Mouse (Mus musculus): ENCODE measurements around the gene Palld. TPM values are rescaled to one million over a fixed set of nuclear protein-coding genes. Genes with fewer than 3 reads are reported as not detected.

The Palld gene
- total RNA-seq, 2 experiments from 2014 or later, result 5.4 TPM

DNA sequence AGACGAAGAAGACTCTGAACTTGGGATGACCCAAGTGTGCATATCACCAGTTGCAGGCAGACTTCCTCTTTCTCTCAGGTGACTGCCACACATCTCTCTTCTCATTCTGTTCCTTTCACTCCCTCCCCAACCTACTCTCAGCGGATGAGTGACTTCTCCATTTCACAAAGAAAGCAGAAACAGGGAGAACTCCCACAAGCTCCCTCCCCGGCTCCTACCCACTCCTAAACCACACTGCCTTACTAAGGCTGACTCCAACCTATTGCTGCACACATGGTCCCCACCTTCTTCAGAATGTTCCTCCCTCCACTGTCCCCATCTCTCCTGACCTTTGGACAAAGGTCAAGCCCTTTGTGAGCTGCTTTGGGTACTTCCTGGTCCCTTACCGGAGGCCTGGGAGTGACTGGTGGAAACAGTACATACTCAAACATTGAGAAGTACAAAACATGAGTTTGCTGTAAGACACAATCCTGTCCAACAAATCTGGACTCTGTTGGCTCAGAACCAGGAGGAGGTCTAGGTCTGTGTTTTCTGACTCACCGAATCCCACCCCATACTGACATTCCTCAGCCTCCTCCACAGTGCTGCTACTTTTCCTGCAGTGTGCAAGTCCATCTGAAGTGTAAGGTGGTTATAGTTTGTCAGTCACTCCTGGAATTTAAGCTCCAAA lies 317.6 kb downstream of the Palld start:
- DNase-seq, result no peak

DNA sequence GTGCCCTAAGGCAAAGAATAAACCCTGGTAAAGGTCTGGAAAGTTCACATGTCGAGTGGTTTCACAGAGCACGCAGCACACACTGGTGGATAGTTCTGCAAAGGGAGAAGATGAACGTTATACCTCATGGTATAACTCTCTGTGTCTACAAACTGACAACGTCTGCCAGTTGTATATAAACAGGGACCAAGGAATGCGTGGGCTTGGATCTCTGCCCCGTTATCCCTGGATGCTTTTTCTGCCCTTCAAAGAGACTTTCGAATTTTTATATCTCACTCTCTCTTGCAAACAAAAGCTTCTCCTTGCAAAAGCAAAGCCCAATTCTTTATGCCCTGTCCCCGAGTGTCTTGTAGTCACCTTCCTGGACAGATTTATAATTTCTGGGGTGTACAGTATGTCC lies 319.9 kb downstream of the Palld start:
- DNase-seq, result no peak

DNA sequence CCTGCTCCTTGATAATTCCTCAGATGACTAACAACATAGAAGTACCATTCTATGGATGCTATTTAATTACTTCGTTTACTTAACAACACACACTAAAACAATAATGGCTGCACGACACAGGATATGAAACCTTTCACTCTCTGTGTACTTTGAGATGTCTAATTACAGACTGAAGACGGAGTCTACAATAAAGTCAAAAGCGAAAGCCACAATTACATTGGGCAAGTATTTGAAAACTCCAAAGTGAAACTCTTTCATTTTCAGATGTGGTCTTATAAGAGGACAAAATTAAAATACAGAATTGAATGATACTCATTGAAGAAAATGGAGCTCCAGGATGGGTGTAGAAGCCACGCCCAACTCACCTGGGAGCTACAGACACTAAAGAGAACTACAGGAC lies 321.2 kb downstream of the Palld start:
- DNase-seq, result no peak

DNA sequence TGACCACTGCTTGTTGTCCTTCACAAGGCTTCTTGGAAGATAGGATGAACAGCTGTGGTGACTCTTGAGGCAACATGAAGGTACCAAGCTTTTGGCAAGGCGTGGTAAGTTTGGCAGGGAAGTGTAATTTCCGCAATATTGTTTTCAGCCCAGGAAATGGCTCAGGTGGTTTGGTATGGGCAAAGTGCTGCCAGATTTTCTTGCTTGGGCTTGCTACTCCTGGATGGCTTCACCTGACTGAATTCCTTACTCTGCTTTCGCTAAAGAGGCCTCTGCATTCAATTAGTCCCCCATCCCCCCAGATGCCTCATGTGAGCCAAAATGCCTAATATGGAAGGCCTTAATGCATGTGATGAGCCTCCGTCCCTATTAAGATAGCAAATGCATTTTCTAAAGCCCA lies 322.7 kb downstream of the Palld start:
- no peak for DNase-seq

DNA sequence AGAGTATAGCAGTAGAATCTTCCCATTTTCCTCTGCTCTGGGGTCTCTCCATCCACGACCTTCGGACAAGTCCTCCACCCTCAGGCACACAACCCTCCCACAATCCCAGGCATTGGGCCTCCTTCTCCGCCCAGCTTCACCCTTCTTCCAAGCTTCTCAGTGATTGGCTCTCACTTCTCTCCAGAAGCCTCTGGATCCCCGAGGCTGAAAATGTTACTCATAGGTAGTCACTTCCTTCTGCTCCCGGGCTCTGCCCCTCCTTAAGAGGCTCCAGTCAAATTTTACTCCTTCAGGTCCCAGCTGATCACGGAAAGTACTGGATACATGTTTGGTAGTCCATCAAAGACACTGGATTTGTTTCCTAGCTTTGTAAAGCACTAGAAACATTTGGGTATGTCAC lies 323.7 kb downstream of the Palld start:
- DNase-seq, result no peak

DNA sequence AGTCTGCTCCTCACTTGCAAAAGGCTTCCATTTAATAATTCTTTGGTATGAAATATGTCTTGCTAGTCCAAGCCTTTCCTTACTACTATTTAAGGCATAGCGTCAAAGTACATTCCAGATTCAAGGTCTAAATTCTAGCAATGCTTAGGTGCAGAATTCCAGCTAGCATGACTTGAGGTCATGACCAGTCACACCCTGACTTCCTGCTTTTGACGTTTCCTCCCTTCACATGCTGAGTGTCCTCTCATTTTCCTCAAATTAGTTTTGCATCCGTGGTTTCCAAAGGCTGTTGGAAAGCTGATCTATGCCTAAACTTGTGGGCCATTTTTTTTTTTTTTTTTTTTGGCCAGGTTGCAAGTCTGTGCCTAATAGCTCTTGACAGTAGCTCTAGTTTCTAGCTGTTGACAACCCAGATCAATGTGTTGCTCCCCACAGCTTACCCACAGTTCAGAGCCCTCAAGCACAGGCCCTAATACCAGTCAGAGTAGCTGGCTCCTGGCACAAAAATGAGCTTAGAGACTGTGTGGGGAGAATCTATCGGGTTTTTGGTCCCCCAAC lies 327.3 kb downstream of the Palld start:
- DNase-seq, result no peak

DNA sequence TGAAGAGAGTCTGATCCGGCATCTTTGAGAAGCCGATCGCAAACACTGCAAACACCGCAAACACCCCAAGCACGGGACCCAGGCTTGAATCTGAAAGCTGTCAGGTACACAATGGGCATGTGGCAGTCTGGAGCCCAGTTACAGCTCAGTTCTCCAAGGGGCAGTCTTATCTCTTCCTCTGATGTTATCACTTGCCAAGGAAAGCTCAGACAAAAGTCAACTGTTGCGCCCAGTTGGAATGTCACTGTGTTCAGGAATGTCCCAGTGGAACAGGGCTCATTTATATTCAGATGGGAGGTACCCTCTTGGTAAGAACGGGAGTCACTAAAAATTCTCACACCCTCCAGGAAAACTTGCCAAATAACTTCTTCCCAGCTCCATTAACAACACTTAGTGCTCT lies 328.0 kb downstream of the Palld start:
- DNase-seq, result no peak

DNA sequence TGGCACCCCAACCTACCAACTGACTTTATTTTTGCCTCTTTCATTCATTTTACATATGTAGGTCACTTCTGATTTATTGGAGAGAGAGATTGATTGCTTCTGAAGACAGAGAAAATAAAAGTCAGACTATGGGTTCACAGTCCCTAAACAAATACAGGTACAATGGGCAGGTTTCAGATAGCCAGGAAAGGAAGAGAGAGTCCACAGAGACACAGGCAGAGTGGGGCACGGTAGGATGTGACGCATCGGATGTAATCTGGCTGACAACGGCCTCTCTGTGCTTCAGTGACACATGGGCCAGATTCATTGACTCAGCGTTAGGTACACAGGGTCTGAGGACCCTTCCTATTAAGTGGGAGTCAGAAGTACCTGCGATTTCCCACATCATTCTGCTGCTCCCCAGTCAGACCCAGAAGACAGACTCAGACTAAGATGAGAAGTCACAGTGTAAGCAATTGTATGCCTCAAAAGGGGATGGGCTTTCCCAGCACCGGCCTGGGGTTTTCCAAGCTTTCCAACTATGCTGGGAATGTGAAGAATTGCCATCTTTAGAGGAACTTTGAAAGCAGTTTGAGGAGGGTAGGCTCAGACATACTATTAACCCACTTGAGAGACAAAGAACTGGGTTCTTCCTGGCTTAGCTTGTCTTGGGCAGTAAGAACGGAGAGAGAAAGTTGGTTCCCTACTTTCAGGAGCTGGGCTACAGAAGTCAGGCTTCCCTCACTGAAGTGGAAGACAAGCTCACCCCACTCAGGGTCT lies 329.1 kb downstream of the Palld start:
- DNase-seq, result no peak

DNA sequence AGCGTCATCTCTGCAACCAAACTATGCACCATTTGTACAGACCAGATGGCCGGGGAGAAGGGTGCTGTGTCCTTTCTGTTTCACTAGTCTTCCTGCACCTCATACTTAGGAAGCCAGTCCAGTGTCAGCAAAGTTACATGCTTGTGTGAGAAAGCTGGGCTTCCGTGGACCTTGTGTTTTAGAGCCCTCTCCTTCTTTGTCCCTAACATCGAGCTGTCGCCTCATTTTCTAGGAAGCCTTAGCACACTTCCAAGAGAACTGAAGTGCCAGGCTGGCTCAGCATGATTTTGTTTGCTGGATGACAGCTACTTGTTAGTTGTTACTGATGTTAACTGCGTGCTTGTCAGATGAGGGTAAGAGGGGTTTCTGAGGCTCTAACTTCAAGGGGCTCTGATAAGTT lies 329.8 kb downstream of the Palld start:
- no peak for DNase-seq

DNA sequence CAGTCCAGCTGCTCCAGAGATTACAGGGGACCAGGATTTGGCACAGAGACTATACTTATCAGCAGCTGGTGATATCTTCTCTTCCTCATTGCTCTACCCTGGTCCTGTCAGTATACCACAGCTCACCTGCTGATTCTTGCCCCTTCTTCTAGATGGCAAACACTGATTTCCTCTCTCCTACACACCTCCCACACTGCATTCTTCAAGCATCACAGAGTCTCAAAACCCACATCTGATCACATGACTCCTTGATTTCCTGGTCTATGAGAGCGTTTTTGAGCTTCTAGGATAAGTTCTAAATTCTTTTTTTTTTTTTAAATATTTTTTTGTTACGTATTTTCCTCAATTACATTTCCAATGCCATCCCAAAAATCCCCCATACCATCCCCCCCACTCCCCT lies 331.9 kb downstream of the Palld start:
- DNase-seq, result no peak

DNA sequence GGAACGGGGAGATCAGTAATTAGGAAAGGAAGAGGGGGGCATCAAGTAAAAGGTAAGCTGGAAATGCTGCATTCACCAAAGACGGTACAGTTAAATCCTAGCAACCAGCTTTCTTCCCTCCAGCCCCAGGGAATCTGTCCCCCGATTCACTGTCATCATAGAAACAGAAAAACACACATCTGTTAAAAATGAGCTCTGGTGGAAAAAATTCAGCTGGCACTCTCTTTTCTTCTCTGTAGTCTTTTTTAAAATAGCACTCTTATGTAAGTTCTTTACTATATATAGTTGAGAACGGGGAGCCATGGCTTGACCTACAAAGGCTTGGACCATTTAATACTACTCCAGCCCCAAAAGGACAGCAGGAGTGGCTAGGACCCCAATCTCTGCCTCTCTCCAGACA lies 332.8 kb downstream of the Palld start:
- DNase-seq, result no peak

DNA sequence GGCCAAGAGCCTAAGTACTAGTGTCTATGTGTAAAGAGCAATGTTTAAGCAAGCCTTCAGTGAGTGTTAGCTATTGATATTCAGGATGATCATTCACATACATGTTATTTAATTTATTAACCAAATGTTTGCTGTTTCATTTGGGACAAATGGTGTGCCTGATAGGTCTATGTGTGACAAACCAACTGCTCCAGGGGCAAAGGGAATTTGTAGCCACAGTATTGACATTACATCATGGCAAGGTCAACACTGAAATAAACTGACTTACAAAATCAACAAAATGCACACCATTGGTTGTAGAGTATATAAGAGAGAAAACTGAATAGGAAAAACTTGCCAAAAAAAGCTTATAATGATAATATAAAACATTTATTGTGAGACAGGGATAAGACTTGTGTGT lies 333.3 kb downstream of the Palld start:
- no peak for DNase-seq

DNA sequence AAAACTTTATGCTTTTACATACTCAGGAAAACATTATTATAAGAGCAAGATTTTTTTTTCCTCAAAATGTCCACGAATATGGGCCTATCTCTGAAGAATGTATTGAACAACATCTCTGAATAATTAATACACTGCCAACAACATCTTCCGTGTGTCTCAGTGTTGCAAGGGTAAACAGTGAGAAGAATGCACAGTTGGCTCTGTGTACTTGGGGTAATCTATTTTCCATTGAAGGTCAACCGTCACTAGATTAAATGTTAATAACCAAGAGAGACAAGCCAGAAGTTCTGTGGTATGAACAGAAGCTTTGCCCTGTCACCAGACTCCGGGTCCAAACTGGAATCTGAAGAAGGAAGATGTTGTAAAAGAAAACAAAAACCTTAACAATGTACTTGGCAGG lies 339.1 kb downstream of the Palld start:
- DNase-seq, result no peak

DNA sequence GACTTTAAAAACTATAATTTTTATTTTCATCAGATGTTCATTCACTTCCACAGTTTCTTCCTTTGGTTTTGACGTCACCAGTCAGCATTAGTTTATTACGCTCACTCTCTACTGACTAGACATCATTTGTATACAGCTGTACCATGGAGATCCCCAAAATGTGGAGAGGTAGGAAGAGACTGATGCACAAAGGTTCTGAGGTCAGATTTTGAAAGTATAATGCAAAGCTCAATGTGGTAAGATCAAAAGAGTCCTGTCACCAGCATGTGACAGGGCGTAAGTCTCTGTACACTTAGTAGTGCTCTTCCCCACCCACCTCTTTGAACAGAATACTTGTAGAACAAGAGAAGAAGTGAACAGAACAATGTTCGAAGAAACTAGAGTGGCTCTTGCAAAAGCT lies 339.9 kb downstream of the Palld start:
- no peak for DNase-seq

DNA sequence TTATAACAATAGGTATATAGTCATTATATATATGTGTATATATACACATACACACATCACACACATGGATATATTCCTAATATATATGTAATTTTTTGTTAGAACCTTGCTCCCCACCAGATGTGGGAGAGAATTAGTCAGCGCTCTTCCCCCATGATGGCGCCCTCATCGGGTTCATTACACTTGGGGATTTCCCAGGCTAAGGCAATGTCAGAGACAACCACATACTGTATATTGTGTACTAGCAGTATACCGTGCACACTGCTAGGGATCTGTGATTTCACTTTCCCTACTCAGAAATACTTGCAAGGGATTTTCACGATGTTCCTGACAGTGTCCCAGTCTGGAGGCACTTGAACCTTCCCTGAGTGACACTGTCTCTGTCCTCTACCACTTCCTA lies 341.3 kb downstream of the Palld start:
- DNase-seq, result no peak

DNA sequence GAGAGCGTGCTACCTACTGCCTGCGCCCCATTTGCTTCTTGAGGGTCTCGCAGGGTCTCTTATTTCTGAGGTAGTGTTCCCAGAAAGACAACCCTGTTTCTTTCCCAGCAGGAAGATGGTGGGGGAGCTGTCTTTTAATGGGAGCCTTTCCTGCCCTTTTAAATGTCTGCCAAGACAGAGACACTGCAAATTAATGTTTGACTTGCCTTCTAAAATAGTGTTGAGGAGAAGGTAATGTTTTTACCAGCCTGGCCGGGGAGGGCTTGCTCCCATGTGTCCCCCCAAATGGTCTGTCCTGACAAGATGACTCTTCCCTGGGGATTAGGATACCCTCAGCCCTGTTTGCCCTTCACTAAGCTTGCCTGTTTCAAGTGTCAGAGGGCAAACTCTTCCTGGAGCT lies 342.5 kb downstream of the Palld start:
- DNase-seq, result no peak

DNA sequence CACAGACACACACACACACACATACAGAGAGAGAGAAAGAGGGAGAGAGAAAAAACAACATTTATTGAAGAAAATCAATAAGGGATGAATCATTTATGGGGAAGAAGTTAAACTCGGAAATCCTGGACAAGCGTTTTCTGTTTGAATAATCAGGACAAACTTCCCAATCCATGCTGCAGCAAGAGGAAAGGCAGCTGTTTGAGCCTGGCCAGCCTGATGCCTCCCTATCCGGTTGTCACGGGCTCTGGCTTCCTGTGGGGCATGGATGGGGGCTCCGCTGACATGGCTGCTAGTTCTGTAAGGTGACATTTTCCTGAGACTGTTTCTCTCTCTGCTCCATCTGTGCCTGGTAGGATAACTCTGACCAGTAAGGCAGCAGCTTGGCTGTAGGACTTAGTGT lies 343.0 kb downstream of the Palld start:
- no peak for DNase-seq

DNA sequence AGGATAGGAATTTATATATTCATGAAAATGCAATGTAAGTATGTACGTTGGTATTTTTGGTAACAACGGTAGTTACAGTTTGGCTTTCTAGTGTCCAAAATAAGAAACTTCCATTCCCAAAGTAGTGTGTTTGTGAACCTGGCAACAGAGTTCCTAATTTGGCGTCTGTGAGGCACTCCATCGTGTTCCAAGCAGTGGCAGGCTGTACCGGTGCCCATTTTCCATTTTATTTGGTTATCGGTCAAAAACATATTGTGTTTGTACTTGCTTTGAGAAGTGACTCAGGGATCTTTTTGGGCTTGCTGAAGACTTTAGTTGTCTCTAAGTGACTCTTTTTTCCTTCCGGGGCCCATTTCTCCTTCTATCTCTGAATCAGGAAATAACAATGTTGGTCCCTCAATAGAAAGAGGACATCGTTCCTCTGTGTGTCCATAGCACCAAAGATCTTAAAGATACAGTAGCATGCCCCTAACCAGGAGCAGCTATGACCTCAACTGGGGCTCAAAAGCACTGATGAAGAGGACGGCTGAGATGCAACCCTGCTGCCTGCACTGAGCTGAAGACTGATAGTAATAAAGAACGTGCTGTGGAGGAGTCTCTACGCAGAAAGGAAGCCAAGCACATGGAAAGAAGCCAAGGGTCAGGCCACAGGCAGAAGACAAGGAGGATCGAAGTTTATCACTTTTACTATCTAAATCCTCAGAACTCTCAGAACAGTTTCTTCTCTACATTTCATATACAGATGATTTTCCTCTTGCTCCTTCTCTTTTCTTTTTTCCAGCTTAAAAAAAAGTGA lies 344.2 kb downstream of the Palld start:
- DNase-seq, result no peak

DNA sequence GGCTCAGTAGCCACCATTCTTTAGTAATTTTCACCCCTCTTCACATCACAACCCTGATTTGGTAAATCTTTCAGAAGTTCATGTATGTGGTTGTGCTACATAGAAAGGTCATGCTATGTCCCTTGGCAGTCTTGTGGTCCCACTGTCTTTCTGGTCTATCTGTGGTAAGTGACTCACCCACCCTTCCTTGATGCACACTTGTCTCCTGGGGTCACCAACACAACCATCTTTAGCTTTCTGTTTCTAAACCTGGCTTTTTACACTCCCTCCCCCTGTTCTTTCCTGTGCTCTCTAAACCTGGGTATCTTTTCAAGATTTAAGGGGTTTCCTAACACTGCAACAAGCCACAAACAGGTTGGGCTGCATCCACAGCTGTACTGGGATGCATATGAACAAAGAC lies 345.5 kb downstream of the Palld start:
- DNase-seq, result no peak

DNA sequence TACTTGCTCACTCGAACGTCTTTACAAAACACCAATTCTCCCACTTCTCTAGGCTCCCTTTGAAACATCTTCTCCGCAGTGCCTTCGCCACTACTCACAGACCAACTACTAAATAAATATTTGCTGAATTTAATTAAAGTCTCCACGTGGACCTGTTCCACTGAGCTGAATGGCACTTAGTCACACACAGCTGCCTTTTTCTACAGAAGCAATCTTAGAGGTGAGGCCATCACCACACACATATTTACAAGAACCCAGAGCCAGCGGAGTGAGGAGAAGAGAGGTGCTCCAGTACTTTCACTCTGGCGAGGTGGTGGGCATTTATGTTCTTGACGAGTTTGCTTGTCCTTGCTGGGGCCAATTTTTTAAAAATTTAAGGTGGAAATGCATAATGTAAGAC lies 346.3 kb downstream of the Palld start:
- DNase-seq, result no peak

DNA sequence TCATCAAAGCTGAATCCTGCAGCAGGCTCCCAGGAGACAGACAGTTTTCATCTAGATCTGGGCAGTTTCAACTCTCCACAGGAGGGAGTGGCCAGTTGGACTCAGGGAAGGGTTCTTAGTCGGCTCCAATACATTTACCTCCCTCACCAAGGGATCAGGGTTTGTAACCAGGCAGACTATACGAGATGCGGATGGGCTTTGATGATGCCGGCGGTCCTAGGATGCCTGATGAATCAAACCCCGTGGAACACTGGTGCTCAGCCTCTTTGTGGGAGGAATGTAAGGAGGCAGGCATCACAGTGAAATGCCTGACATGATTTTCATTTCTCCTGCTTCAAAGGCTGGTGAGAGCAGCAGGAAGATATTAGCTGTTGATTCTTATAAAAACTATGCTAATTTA lies 347.1 kb downstream of the Palld start:
- DNase-seq, result no peak

DNA sequence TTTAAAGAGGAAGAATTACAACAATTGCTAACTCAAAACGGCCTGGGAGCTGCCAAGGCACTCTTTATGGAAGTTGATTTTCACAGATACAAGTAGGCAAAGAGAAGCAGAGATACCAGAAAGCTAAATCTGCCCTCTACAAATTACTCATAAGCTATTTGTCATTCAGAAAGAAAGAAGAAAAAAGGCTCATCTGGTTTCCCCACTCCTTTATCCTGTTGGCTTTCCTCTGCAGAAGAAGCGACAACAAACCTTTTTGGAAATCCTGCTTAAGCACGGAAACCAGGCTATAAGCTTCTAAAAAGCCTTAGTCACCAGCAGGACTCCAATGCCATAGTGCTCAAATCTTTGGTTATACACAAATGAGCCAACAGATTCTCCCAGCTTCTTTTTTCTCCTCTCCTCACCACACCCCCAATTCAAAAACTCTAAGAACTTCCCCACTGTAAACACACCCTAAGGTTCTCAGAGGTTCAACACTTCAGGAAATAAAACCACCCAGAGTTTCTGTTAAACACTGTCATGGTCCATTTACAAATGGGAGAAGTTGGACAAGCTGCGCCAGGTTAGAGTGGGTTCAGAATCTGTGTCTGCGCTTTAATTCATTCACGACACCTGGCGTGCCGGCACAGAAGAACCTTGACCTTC lies 349.6 kb downstream of the Palld start:
- no peak for DNase-seq

DNA sequence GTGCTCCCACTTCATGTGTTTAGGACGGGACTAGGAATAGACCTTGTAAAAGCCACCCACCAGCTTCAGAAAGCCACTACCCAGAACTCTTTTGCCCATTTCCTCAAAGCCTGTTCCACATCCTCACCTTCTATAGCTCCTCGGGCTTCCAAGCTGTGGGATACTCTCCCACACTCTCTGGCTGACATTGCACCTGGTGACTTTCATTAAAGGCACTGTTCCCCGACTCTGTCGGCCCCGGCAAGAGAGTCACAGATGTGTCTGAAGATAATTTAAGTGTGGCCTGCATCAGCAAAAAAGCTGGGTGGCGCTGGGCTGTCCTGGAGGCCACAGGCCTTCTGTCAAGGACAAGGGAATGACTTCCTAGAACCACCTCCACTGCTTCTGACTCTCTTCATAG lies 350.3 kb downstream of the Palld start:
- DNase-seq, result no peak

Data from layer of hippocampus, postnatal 36 days (tissue).